Mouse (Mus musculus): ENCODE measurements around the gene Mphosph9. TPM values are rescaled to one million over a fixed set of nuclear protein-coding genes. Genes with fewer than 3 reads are reported as not detected.

Mphosph9 gene
- polyA plus RNA-seq, 1 experiment from 2014 or later = 24.7 TPM

DNA sequence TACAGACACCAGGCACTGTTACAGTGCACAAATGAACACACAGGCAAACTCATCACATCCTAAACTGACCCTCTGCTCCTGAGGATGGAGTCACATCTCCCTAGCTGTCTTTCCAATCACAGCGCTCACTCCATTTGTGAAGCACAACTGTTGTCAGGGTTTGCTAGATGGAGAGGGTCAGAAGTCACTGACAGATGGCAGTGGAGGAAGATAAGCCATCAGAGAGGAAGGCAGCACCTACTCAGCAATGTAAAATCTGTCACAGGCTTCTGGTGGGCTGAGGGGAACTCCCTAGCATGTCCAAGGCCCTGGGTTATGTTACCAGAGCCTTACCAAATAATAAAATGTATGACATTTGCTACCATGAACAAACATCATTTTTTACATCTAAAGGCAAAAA is 69.7 kb downstream of the Mphosph9 start:
- H3K27ac ChIP-seq = no peak overlapping the region
- WGBS = 89% methylated on average over 1 of the region's 1 CpGs

DNA sequence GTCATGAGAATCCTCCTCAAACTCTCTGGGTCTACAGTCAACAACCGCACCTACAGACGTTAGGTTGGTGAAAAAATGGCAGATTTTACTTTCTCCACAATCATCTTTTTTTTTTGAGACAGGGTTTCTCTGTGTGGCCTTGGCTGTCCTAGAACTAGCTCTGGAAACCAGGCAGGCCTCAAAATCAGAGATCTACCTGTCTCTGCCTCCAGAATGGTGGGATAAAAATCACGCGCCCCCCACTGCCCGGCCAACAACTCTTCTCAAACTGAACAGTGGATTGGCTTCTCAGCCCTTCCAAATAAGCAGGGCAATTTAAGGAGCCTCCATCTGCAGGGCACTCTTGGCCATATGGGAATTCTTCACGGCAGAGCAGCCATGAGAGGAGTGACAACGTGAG is 72.6 kb downstream of the Mphosph9 start:
- H3K4me2 ChIP-seq = no peak overlapping the region
- ATAC-seq (ENCODE audit: low FRiP score) = no peak
- H3K27ac ChIP-seq = no peak overlapping the region
- 96% methylated on average over 7 of the region's 7 CpGs for WGBS
- H3K27me3 ChIP-seq = peaks cover 4% of the 10 kb centered on the region; the same call in 1 of the 2 replicates
- no peak overlapping the region for H3K9ac ChIP-seq
- peaks cover 11% of the 10 kb centered on the region for H3K4me1 ChIP-seq
- H3K36me3 ChIP-seq (replicated peaks) = peaks cover 49% of the 10 kb centered on the region
- no peak overlapping the region for H3K4me3 ChIP-seq (replicated peaks)
- no peaks in the 10 kb centered on the region for H3K9me3 ChIP-seq

More for the DNA sequence above, 69.7 kb downstream of the Mphosph9 start:
- Histone ChIP-seq H3K36me3 (replicated peaks) (peaks cover 69% of the 10 kb centered on the region), H3K4me1 (no peaks in the 10 kb centered on the region), H3K9ac (no peak overlapping the region), H3K4me3 (replicated peaks) (no peak overlapping the region), H3K9me3 (no peaks in the 10 kb centered on the region), H3K27me3 (no peaks in the 10 kb centered on the region), H3K4me2 (no peak overlapping the region)
- ATAC-seq (ENCODE audit: low FRiP score) = no peak

DNA sequence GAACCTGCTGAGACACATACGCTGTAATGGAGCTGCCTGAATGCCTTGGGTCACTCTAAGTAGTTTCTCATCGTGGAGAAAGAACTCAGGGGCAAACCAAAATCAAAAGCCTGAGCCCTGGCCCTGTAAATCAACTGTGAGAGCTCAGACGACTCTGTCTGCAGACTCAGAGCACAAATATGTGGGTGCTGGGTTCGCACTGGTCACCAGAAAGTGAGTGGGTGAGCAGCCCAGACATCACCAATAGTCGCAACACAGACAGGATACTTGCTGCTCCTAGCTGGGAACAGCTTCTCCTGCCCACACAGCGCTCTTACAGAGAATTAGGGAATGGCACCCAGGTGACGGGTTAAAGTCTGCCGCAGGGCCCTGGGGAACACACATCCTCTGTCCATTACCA is 74.2 kb downstream of the Mphosph9 start:
- no peaks in the 10 kb centered on the region for H3K9me3 ChIP-seq
- no peak overlapping the region for H3K27ac ChIP-seq
- H3K4me3 ChIP-seq (replicated peaks) = no peak overlapping the region
- peaks cover 4% of the 10 kb centered on the region; the same call in 1 of the 2 replicates for H3K27me3 ChIP-seq
- WGBS = 80% methylated on average over 8 of the region's 8 CpGs
- H3K9ac ChIP-seq = no peak overlapping the region
- no peak overlapping the region for H3K4me2 ChIP-seq
- ATAC-seq (ENCODE audit: low FRiP score) = no peak
- peaks cover 17% of the 10 kb centered on the region for H3K4me1 ChIP-seq
- peaks cover 36% of the 10 kb centered on the region for H3K36me3 ChIP-seq (replicated peaks)

DNA sequence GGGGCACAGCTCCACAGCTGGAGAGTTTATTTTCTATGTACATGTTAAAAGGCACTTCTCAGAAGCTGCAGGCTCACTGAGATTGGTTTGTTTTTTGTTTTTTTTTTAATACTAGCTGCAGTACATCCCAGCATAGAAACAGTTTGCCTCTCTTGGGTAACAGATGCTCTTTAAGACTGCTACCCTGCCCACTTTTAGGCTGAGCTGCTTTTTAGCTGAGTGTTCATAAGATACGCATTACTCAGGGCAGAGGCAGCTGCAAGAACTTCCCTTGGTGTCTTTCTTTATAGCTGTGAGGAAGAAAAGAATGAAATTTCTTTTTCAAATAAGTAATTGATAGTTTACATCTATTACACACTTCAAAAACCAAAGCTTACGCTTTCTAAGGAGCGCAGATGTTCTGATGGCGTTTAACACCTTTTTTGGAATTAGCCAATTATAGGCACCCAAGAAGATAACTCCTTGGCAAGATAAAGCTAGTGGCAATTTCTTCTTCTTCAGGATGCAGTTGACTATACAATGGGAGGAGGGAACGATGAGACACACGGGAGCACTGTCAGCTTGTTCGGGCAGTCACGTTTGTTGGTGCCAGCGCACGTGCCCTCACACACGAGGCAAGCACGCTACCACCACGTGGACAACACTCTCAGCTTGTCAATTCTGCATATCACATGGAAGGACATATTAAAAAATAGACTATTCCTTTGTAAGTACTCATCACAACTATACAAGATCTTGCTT is 75.0 kb downstream of the Mphosph9 start:
- Histone ChIP-seq H3K4me2 (no peak overlapping the region), H3K4me1 (peaks cover 25% of the 10 kb centered on the region), H3K27ac (no peak overlapping the region), H3K36me3 (replicated peaks) (peaks cover 28% of the 10 kb centered on the region), H3K9me3 (no peaks in the 10 kb centered on the region), H3K27me3 (peaks cover 8% of the 10 kb centered on the region; the same call in 1 of the 2 replicates), H3K9ac (no peak overlapping the region), H3K4me3 (replicated peaks) (no peak overlapping the region)
- ATAC-seq (ENCODE audit: low FRiP score) = no peak
- WGBS = 81% methylated on average over 13 of the region's 13 CpGs

DNA sequence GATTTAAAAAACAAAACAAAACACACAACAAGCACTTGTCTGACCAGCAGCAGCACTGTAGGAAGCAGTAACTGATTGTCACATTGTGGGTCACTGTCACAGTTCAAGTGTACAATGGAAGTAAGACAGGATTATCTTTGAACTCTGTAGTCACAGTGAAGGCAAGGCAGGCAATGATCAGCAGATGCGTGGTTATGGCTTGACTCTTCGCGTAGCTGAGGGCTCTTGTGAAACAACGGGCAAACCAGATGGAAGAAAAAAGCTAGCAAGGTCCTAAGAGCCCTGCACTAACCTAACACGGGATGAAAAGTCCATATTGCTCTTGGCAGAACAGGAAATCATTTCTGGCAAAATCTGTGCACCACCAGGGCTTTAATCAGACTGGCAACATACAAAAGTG is 76.7 kb downstream of the Mphosph9 start:
- Histone ChIP-seq H3K4me3 (replicated peaks) (no peak overlapping the region), H3K36me3 (replicated peaks) (peaks cover 11% of the 10 kb centered on the region), H3K4me1 (peaks cover 34% of the 10 kb centered on the region), H3K4me2 (no peak overlapping the region), H3K27ac (no peak overlapping the region), H3K27me3 (peaks cover 15% of the 10 kb centered on the region; the same call in 1 of the 2 replicates), H3K9me3 (no peaks in the 10 kb centered on the region), H3K9ac (no peak overlapping the region)
- WGBS = 88% methylated on average over 5 of the region's 5 CpGs
- ATAC-seq (ENCODE audit: low FRiP score) = no peak

DNA sequence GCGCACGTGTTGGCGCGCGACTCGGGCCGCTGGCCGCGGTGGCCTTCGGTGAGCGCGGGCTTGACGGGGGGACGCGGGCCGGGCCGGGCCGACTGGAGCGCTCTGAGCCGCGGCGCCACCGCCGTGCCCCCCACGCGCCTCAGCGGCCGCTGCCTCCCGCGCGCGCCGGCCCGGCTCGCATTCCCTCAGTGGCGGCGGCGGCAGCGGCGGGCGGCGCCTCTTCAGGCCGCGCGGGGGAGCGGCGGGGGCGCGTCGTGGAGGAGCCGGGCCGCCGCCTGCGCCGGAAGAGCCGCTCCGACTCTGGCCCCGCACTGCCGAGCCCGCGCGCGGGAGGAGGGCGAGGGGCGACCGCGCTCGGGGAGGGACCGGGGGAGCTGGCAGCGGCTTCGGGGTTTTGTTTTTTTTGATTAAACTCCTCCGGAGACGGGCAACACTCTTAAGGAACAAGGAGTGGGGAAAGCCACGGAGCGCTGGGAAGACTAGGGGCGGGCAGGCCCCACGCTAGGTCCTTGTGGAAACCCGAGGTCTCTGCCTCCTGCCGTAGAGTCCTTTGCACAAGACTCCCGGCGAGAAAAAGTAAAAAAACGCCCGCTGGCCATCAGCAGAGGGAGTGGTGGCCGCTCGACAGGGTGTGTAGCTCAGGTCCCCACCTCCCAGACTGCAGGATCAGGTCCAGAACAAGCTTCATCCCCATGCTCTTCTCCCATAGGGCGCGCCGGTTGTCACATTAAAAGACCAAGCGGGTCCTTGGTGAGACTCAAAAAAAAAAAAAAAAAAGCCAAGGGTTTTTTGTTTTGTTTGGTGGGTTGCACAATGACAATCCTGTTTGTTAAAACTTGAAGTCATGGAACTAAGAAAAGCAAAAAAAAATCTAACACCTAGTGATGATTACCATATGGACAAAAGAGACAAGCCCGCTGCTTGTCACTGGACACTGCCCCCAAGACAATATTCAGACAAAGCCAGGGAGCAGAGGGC is 77.9 kb downstream of the Mphosph9 start, which contains the start of gene Pitpnm2:
Pitpnm2 (minus strand) TSS at position 147 of the 978 bp plus-strand sequence.
- no peaks in the 10 kb centered on the region for H3K9me3 ChIP-seq
- H3K4me1 ChIP-seq = peaks cover 34% of the 10 kb centered on the region
- peak within 1 kb of the TSS; percentile 80 for H3K9ac ChIP-seq
- peak within 1 kb of the TSS; percentile 71 for H3K27ac ChIP-seq
- ATAC-seq (ENCODE audit: low FRiP score) = peak; percentile 77
- peaks cover 18% of the 10 kb centered on the region; the same call in 1 of the 2 replicates for H3K27me3 ChIP-seq
- under 1% methylated on average over 81 of the region's 90 CpGs for WGBS
- H3K4me3 ChIP-seq (replicated peaks) = peak within 1 kb of the TSS; percentile 71
- peaks cover 9% of the 10 kb centered on the region for H3K36me3 ChIP-seq (replicated peaks)
- peak within 1 kb of the TSS; percentile 85 for H3K4me2 ChIP-seq

DNA sequence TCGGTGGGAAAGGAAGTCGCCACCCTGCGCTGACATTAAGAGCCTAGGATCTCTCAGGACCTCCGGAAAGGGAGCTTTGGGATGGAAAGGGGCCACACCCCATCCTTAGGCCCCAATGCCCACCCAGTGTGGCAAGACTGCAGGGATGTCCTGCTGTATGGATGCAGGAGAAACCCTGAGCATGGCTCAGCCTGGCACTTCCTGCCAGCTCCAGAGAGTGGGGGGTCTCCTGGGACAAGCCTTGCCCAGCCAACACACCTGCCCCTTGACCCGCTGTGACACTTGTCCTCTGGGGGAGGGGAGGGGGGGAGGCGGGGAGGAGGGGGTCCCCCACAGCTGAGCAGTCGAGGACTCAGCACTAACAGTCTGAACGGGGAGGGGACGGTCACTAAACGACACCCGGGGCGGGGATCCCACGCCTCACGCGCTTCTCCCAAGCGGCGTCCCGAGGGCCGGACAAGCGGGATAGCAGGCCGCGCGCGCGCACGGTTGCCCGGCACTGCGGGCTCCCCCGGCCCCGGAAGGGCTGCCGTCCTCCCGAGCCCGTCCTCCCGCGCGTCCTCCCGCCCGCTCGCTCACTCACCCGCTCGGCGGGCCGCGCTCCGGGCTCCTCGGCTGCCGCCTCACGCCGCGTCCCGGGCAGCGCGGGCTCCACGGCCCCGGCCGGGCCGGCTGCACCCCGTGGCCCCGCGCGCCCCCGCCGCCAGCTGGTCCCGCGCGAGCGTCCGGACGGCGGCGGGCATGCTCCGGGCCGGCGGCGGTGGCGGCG is 78.7 kb downstream of the Mphosph9 start:
- Histone ChIP-seq H3K9ac (peak overlapping the region; percentile 80), H3K36me3 (replicated peaks) (peaks cover 6% of the 10 kb centered on the region), H3K9me3 (no peaks in the 10 kb centered on the region), H3K27ac (peak overlapping the region; percentile 71), H3K4me3 (replicated peaks) (peak overlapping the region; percentile 71), H3K27me3 (peaks cover 18% of the 10 kb centered on the region; the same call in 1 of the 2 replicates), H3K4me1 (peaks cover 34% of the 10 kb centered on the region), H3K4me2 (peak overlapping the region; percentile 85)
- under 1% methylated on average over 74 of the region's 77 CpGs for WGBS
- ATAC-seq (ENCODE audit: low FRiP score) = peak; percentile 78

DNA sequence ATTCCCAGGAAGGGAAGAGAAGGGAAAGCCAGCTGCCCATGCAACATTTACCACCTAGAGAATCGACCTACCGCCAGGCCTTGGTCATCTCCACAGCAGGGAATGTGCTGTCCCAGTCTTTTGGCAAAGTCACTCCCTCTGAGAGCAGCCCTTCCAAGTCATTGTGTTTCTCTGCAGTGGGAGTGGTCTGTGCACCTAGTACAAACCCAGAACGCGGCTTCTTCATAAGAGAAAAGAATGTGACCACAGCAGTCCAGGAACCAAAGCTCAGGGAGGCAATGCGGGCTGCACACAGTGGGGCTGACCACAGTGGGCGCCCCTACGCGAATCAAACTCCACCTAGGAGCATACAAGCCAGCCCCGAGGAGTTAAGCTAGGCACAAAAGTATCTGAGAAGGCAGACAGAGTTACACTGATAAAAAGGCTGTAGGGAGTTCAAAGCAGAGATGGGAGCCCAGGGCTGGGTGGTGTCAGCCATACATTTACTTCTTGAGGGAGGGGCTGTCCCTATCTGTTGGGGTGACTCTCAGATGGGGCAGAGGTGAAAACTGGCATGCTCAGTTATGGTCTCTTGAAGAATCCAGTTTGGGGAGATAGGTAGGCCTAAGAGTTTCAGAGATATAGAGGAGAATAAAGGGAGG is 79.7 kb downstream of the Mphosph9 start:
- peaks cover 34% of the 10 kb centered on the region for H3K4me1 ChIP-seq
- peaks cover 23% of the 10 kb centered on the region; the same call in 1 of the 2 replicates for H3K27me3 ChIP-seq
- no peak overlapping the region for H3K27ac ChIP-seq
- peak overlapping the region; percentile 80; the same call in 1 of the 2 replicates for H3K9ac ChIP-seq
- no peaks in the 10 kb centered on the region for H3K36me3 ChIP-seq (replicated peaks)
- peak overlapping the region; percentile 71; the same call in 1 of the 2 replicates for H3K4me3 ChIP-seq (replicated peaks)
- 15% methylated on average over 9 of the region's 9 CpGs for WGBS
- H3K9me3 ChIP-seq = no peaks in the 10 kb centered on the region
- ATAC-seq (ENCODE audit: low FRiP score) = no peak
- peak overlapping the region; percentile 85 for H3K4me2 ChIP-seq

DNA sequence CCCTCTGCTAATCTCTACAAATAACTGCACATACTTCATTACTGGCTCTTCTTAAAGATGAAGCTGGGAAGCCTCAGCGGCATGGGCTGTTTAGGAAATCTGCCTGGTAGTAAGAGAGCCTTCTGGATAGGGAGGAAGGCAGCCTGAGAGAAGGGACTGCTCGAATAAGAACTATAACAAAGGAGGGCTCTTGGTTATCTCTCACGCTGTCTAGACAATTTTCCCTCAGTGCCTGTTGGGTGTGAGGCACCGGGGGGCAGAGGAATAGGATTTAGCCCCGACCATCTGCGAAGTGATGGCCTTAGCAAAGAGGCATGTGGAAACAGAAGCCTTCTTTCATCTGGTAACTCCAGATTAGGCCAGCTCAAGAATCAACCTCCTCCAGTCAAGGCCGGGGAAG is 80.5 kb downstream of the Mphosph9 start:
- 0 out of 2 replicates have a peak overlapping the region, but pooled peaks have one; percentile 25 for H3K27ac ChIP-seq
- 31% methylated on average over 7 of the region's 7 CpGs for WGBS
- H3K9ac ChIP-seq = no peak overlapping the region
- no peak overlapping the region for H3K4me3 ChIP-seq (replicated peaks)
- peaks cover 25% of the 10 kb centered on the region; the same call in 1 of the 2 replicates for H3K27me3 ChIP-seq
- ATAC-seq (ENCODE audit: low FRiP score) = no peak
- H3K9me3 ChIP-seq = no peaks in the 10 kb centered on the region
- no peaks in the 10 kb centered on the region for H3K36me3 ChIP-seq (replicated peaks)
- no peak overlapping the region for H3K4me2 ChIP-seq
- H3K4me1 ChIP-seq = peaks cover 37% of the 10 kb centered on the region

DNA sequence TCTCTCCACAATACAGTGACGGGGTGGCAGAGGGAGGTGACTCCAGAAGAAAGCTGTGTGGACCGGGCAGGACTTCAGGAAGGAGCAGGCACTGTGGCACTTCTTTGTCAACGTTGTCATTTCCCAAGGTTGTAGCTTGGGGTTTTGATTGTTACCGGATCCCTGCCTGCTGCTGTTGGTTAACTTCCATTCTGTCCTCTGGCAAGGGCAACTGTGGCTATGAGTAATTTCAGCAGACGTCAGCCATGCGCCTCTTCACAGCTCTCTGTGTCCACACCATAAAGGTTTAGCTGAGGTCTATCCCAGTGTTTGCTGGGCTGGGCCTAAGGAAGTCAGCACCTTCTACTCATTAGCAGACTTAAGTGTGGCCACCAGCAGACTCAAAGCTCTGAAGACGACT is 82.9 kb downstream of the Mphosph9 start:
- Histone ChIP-seq H3K4me2 (no peak overlapping the region), H3K27me3 (peaks cover 29% of the 10 kb centered on the region; the same call in 1 of the 2 replicates), H3K9ac (no peak overlapping the region), H3K4me1 (peaks cover 45% of the 10 kb centered on the region), H3K36me3 (replicated peaks) (no peaks in the 10 kb centered on the region), H3K27ac (no peak overlapping the region), H3K4me3 (replicated peaks) (no peak overlapping the region), H3K9me3 (no peaks in the 10 kb centered on the region)
- ATAC-seq (ENCODE audit: low FRiP score) = no peak
- WGBS = 92% methylated on average over 7 of the region's 7 CpGs

DNA sequence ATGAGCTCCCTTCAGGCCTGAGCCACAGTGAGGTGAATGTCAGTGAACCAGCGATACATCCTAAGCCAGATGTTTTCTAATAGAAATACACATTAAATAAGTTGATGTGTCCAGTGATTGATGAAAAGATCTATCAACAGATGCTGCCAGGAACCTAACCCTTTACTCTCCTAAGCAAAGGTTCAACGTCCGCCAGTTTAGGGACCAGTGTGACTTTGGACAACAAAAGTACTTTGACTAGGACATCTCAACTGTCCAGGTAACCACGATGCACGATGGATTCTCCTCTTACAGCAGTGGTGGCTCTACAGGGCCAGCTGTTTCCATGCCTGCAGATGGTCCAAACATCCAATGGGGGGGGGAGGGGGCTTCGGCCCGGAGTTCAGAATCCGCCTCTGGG is 83.3 kb downstream of the Mphosph9 start:
- WGBS = 92% methylated on average over 8 of the region's 8 CpGs
- H3K9me3 ChIP-seq = no peaks in the 10 kb centered on the region
- ATAC-seq (ENCODE audit: low FRiP score) = no peak
- no peak overlapping the region for H3K27ac ChIP-seq
- no peak overlapping the region for H3K4me3 ChIP-seq (replicated peaks)
- no peaks in the 10 kb centered on the region for H3K36me3 ChIP-seq (replicated peaks)
- H3K9ac ChIP-seq = no peak overlapping the region
- H3K27me3 ChIP-seq = peaks cover 29% of the 10 kb centered on the region; the same call in 1 of the 2 replicates
- no peak overlapping the region for H3K4me2 ChIP-seq
- H3K4me1 ChIP-seq = peaks cover 45% of the 10 kb centered on the region
